Mouse (Mus musculus): ENCODE results near the gene Eea1.

DNA sequence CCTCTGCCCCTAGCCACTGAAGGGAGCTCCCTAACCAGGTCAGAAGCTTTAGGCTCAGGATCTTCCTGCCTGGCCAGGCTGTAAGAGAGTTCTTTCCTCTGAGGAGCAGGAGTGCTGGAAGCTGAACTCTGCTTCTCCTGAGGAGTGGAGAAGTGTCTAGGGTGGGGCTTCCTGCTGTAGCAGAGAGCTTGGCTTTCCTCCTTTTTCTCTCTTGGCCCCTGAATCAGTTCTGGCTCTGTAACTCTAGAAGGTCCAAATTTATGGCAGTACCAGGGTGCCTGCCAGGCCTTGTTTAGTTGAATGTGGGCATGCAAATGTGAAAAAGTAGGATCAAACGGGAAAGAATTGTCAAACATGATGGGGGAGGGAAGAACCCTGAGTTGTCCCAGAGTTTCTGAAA is 17.1 kb downstream of the Eea1 start:
- TF ChIP-seq CTCF (IDR thresholded peaks at IDR 0.05; ENCODE audit: low read depth) (no peak), EP300 (IDR thresholded peaks at IDR 0.05; ENCODE audit: low read depth) (no peak)

All from liver, postnatal 0 days (tissue).